ENCODE assay signal across 26 mouse cellular contexts in genomic region chr11:105261116-105261515, GRCm38 (mm10). TPM values are rescaled to one million over a fixed set of nuclear protein-coding genes. Genes with fewer than 3 reads are reported as not detected.
DNase-seq lines count a peak whose midpoint lies in the region; ATAC-seq and TF ChIP-seq lines count a peak whose summit lies in the region.
"Had no signal": no experiment of that assay in that cellular context is flagged by ENCODE, and none has a peak within 500 bp of the region (broad histone marks: within the 10 kb centered on the region; RNA-seq: fewer than 3 reads in every experiment).

No protein-coding gene starts in this region.

- DNase-seq in hindbrain, embryonic 10.5 days (ENCODE audit: low spot score) = no peak
- peak; percentile 29 for DNase-seq in 3T3-L1 (ENCODE audit: low read depth, low spot score)
- no peak for DNase-seq in gastrocnemius, adult 18-20 months (ENCODE audit: low spot score)
- DNase-seq in layer of hippocampus, adult 9-10 months (ENCODE audit: low spot score) = no peak
- no peak for DNase-seq in left cerebral cortex, postnatal 10 days (ENCODE audit: extremely low spot score in 1 of 2, low spot score in 2 of 2)
- DNase-seq: adrenal gland, postnatal 14 days; cerebellum, adult 11-12 months; cerebellum, postnatal 14 days; kidney, adult 9 months; kidney, postnatal 10 days; layer of hippocampus, adult 9-11 months; right cerebral cortex, adult 18-20 months; spleen, adult 18-20 months; thymus, postnatal 14 days had no signal

- no peak for TF ChIP-seq CTCF in embryonic fibroblast, embryonic 13.5 days (IDR thresholded peaks at IDR 0.05; ENCODE audit: borderline replicate concordance, insufficient read depth, low read length)

- peaks cover 31% of the 10 kb centered on the region for H3K36me3 ChIP-seq in hindbrain, embryonic 12.5 days
- peaks cover 86% of the 10 kb centered on the region for H3K36me3 ChIP-seq in hindbrain, embryonic 10.5 days
- peaks cover 50% of the 10 kb centered on the region for H3K36me3 ChIP-seq in limb, embryonic 13.5 days

- peak overlapping the region; percentile 55 for H3K27ac ChIP-seq in hindbrain, embryonic 12.5 days
- no peak overlapping the region for H3K27ac ChIP-seq in hindbrain, embryonic 10.5 days
- H3K27ac ChIP-seq in embryonic fibroblast, embryonic 13.5 days (ENCODE audit: insufficient read depth, low read length) = peak overlapping the region; percentile 80
- H3K27ac ChIP-seq in limb, embryonic 13.5 days = peak overlapping the region; percentile 7; the same call in 1 of the 2 replicates
- H3K27ac ChIP-seq: forebrain, embryonic 10.5 days; heart, embryonic 13.5 days; left cerebral cortex, adult 2 months; lung, embryonic 15.5 days had no signal

- no peaks in the 10 kb centered on the region for H3K9me3 ChIP-seq in hindbrain, embryonic 12.5 days (replicated peaks)
- no peaks in the 10 kb centered on the region for H3K9me3 ChIP-seq in hindbrain, embryonic 10.5 days
- H3K9me3 ChIP-seq in limb, embryonic 13.5 days = no peaks in the 10 kb centered on the region
- H3K9me3 ChIP-seq: forebrain, embryonic 10.5 days; heart, embryonic 13.5 days; lung, embryonic 15.5 days had no signal

- TF ChIP-seq POLR2A in embryonic fibroblast, embryonic 13.5 days (IDR thresholded peaks at IDR 0.05; ENCODE audit: low read depth, low read length) = no peak

- H3K9ac ChIP-seq in hindbrain, embryonic 12.5 days = no peak overlapping the region
- H3K9ac ChIP-seq in limb, embryonic 13.5 days = no peak overlapping the region
- H3K9ac ChIP-seq: heart, embryonic 13.5 days; lung, embryonic 15.5 days had no signal

- H3K27me3 ChIP-seq in hindbrain, embryonic 12.5 days = no peaks in the 10 kb centered on the region
- H3K27me3 ChIP-seq in hindbrain, embryonic 10.5 days (ENCODE audit: insufficient read depth, poor library complexity, severe bottlenecking) = no peaks in the 10 kb centered on the region
- H3K27me3 ChIP-seq in limb, embryonic 13.5 days = no peaks in the 10 kb centered on the region
- H3K27me3 ChIP-seq: heart, embryonic 13.5 days; lung, embryonic 15.5 days had no signal

- no peaks in the 10 kb centered on the region for H3K4me1 ChIP-seq in hindbrain, embryonic 12.5 days
- H3K4me1 ChIP-seq in hindbrain, embryonic 10.5 days (replicated peaks) = no peaks in the 10 kb centered on the region
- H3K4me1 ChIP-seq in embryonic fibroblast, embryonic 13.5 days (ENCODE audit: control insufficient read depth, insufficient read depth, low read length) = peaks cover 18% of the 10 kb centered on the region
- peaks cover 19% of the 10 kb centered on the region for H3K4me1 ChIP-seq in limb, embryonic 13.5 days
- H3K4me1 ChIP-seq: lung, embryonic 15.5 days had no signal

- 41% methylated on average over 5 of the region's 5 CpGs for WGBS in hindbrain, embryonic 12.5 days
- WGBS in hindbrain, embryonic 10.5 days = 66% methylated on average over 5 of the region's 5 CpGs
- 70% methylated on average over 5 of the region's 5 CpGs for WGBS in limb, embryonic 13.5 days

- no peak overlapping the region for H3K4me3 ChIP-seq in hindbrain, embryonic 12.5 days
- no peak overlapping the region for H3K4me3 ChIP-seq in hindbrain, embryonic 10.5 days
- no peak overlapping the region for H3K4me3 ChIP-seq in embryonic fibroblast, embryonic 13.5 days (ENCODE audit: insufficient read depth, low read length)
- no peak overlapping the region for H3K4me3 ChIP-seq in limb, embryonic 13.5 days
- H3K4me3 ChIP-seq: forebrain, embryonic 10.5 days; heart, embryonic 13.5 days; left cerebral cortex, adult 2 months; lung, embryonic 15.5 days had no signal

- no peak for ATAC-seq in hindbrain, embryonic 12.5 days (ENCODE audit: low FRiP score)
- no peak for ATAC-seq in limb, embryonic 13.5 days (ENCODE audit: low FRiP score, low read depth)
- ATAC-seq: forebrain, embryonic 16.5 days; intestine, embryonic 16.5 days had no signal

- intact Hi-C loops in left cerebral cortex, postnatal 10 days (cut with DNase I) = no loop called here

- H3K4me2 ChIP-seq in hindbrain, embryonic 12.5 days (replicated peaks) = no peak overlapping the region
- H3K4me2 ChIP-seq in limb, embryonic 13.5 days (replicated peaks) = no peak overlapping the region
- H3K4me2 ChIP-seq: heart, embryonic 13.5 days; lung, embryonic 15.5 days; midbrain, embryonic 11.5 days had no signal

RNA-seq across cellular contexts. Expression of gene Mrc2, which starts 31.3 kb away (rescaled TPM):
- polyA plus RNA-seq in hindbrain, embryonic 12.5 days (2016; fragmentation: Nextera tagmentation; extraction: Ambion mirVana) = 20.9 and 21.5 TPM in 2 replicates
- 19.7 and 19.8 TPM in 2 replicates for polyA plus RNA-seq in hindbrain, embryonic 10.5 days (2016; fragmentation: Nextera tagmentation; extraction: Ambion mirVana)
- polyA plus RNA-seq in embryonic fibroblast, embryonic 13.5 days (2011; ENCODE audit: insufficient read length, low read depth, missing spikeins) = 144 and 150 TPM in 2 replicates
- 28.6 and 32.8 TPM in 2 replicates for polyA plus RNA-seq in limb, embryonic 13.5 days (2015; fragmentation: Nextera tagmentation; extraction: Ambion mirVana)
- 1 to 10 TPM; 7.5 to 8.5 TPM for total RNA-seq in gastrocnemius, adult 18-20 months (2021)
- 10 to 100 TPM in 1 of 2 experiments, 1 to 10 TPM in 1; 8.5 to 11.2 TPM for total RNA-seq in left cerebral cortex, postnatal 10 days (2021)
- total RNA-seq: megakaryocyte progenitor cell, adult 5-6 weeks; MEL had no signal
